Mouse (Mus musculus): Measurements from ENCODE around the gene Ptk6. TPM values are rescaled to one million over a fixed set of nuclear protein-coding genes. Genes with fewer than 3 reads are reported as not detected.

Ptk6 gene
- total and polyA plus RNA-seq, 3 experiments: not detected

DNA sequence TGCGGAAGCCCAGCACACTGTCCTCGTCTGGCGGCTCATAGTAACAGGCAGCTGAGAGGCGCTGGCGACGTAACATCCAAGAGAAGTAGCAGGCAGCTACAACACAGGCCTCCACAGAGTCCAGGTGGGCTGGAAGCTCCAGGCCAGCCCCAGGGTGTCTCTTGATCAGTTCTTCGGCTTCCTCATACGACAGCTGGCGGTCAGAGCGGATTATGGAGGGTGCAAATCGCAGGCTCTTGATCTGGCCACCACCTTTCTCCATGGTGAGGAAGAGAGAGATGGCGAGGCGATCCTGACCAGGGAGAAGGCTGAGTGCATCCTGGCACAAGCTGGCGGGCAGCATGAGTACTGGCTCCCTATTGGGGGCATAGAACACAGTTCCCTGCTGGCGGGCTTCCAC, 30.9 kb upstream of the Ptk6 start:
- TF ChIP-seq MEF2A (IDR thresholded peaks at IDR 0.05; ENCODE audit: extremely low read depth, insufficient replicate concordance, low read depth, low read length, poor library complexity, severe bottlenecking) (no peak), USF1 (IDR thresholded peaks at IDR 0.05; ENCODE audit: low read depth, low read length) (no peak), TBP (IDR thresholded peaks at IDR 0.05; ENCODE audit: low read depth, low read length) (no peak), CHD2 (IDR thresholded peaks at IDR 0.05; ENCODE audit: low read length) (no peak), RCOR1 (IDR thresholded peaks at IDR 0.05; ENCODE audit: low read depth, low read length) (no peak), MAX (IDR thresholded peaks at IDR 0.05; ENCODE audit: low read length) (no peak), ZKSCAN1 (IDR thresholded peaks at IDR 0.05; ENCODE audit: low read depth, low read length) (no peak), CHD1 (IDR thresholded peaks at IDR 0.05; ENCODE audit: low read depth, low read length) (no peak), MYB (IDR thresholded peaks at IDR 0.05; ENCODE audit: low read depth, low read length) (no peak), CTCF (IDR thresholded peaks at IDR 0.05 in 2 of 3, conservative IDR thresholded peaks at IDR 0.05 in 1 of 3; ENCODE audit: control insufficient read depth in 1 of 3, insufficient read depth in 1 of 3, low read depth in 2 of 3, low read length in 3 of 3, poor library complexity in 1 of 3, severe bottlenecking in 1 of 3) (no peak), BHLHE40 (IDR thresholded peaks at IDR 0.05; ENCODE audit: borderline replicate concordance, low read depth, low read length) (no peak)
- H3K4me3 ChIP-seq (ENCODE audit: control insufficient read depth in 1 of 2, insufficient read depth in 1 of 2, low read depth in 2 of 2, low read length in 2 of 2): no peak overlapping the region
- no peak overlapping the region for H3K27ac ChIP-seq (ENCODE audit: control insufficient read depth, low read depth, low read length)
- no peak overlapping the region for H3K9ac ChIP-seq (ENCODE audit: control insufficient read depth, low read depth, low read length, poor library complexity, severe bottlenecking)
- no peak for DNase-seq (ENCODE audit: low read depth, low spot score)
- H3K4me1 ChIP-seq (ENCODE audit: control insufficient read depth in 1 of 2, insufficient read depth in 2 of 2, low read length in 2 of 2): no peaks in the 10 kb centered on the region
- H3K27me3 ChIP-seq (ENCODE audit: control insufficient read depth in 1 of 2, insufficient read depth in 2 of 2, low read length in 2 of 2): no peaks in the 10 kb centered on the region
- no peaks in the 10 kb centered on the region for H3K79me2 ChIP-seq (ENCODE audit: control insufficient read depth, insufficient read depth, low read length, poor library complexity)
- H3K9me3 ChIP-seq (replicated peaks; ENCODE audit: insufficient read depth, low read length): no peaks in the 10 kb centered on the region
- H3K36me3 ChIP-seq (ENCODE audit: control insufficient read depth in 1 of 2, insufficient read depth in 2 of 2, low read length in 2 of 2): no peaks in the 10 kb centered on the region; a peak in 1 of 4 replicates

- TF ChIP-seq CHD2 (IDR thresholded peaks at IDR 0.05; ENCODE audit: low read length) (no peak), E2F4 (IDR thresholded peaks at IDR 0.05; ENCODE audit: borderline replicate concordance, low read depth, low read length) (no peak), MAX (IDR thresholded peaks at IDR 0.05; ENCODE audit: low read length) (no peak), ZKSCAN1 (IDR thresholded peaks at IDR 0.05; ENCODE audit: low read depth, low read length) (no peak), RCOR1 (IDR thresholded peaks at IDR 0.05; ENCODE audit: low read depth, low read length) (no peak), SMC3 (IDR thresholded peaks at IDR 0.05; ENCODE audit: low read depth, low read length) (no peak), TAL1 (IDR thresholded peaks at IDR 0.05; ENCODE audit: low read length) (no peak), RAD21 (IDR thresholded peaks at IDR 0.05; ENCODE audit: low read depth, low read length) (no peak), ZMIZ1 (IDR thresholded peaks at IDR 0.05; ENCODE audit: low read depth, low read length) (no peak)
- Histone ChIP-seq H3K9me3 (replicated peaks; ENCODE audit: insufficient read depth, low read length) (no peaks in the 10 kb centered on the region), H3K27me3 (ENCODE audit: control insufficient read depth in 1 of 2, insufficient read depth in 2 of 2, low read length in 2 of 2) (no peaks in the 10 kb centered on the region), H3K79me2 (ENCODE audit: control insufficient read depth, insufficient read depth, low read length, poor library complexity) (no peaks in the 10 kb centered on the region), H3K4me1 (ENCODE audit: control insufficient read depth in 1 of 2, insufficient read depth in 2 of 2, low read length in 2 of 2) (no peaks in the 10 kb centered on the region), H3K36me3 (ENCODE audit: control insufficient read depth in 1 of 2, insufficient read depth in 2 of 2, low read length in 2 of 2) (no peaks in the 10 kb centered on the region; a peak in 1 of 4 replicates), H3K4me3 (ENCODE audit: control insufficient read depth in 1 of 2, insufficient read depth in 1 of 2, low read depth in 2 of 2, low read length in 2 of 2) (no peak overlapping the region), H3K27ac (ENCODE audit: control insufficient read depth, low read depth, low read length) (no peak overlapping the region), H3K9ac (ENCODE audit: control insufficient read depth, low read depth, low read length, poor library complexity, severe bottlenecking) (no peak overlapping the region)
- DNase-seq (ENCODE audit: low read depth, low spot score): no peak
Measured at GRCm38 (mm10) chr2:181231171-181231570, 28.6 kb upstream of the Ptk6 start.
